Mouse (Mus musculus): ENCODE measurements at regions not wholly inside any gene's neighbourhood (a gene's known extent, or its start where the extent isn't known, plus 50 kb on each side); places are given as distances from the start of the nearest gene placed in this dataset.
A peak's percentile ranks its signal among the peaks of the same experiment; 100 is the strongest.

DNA sequence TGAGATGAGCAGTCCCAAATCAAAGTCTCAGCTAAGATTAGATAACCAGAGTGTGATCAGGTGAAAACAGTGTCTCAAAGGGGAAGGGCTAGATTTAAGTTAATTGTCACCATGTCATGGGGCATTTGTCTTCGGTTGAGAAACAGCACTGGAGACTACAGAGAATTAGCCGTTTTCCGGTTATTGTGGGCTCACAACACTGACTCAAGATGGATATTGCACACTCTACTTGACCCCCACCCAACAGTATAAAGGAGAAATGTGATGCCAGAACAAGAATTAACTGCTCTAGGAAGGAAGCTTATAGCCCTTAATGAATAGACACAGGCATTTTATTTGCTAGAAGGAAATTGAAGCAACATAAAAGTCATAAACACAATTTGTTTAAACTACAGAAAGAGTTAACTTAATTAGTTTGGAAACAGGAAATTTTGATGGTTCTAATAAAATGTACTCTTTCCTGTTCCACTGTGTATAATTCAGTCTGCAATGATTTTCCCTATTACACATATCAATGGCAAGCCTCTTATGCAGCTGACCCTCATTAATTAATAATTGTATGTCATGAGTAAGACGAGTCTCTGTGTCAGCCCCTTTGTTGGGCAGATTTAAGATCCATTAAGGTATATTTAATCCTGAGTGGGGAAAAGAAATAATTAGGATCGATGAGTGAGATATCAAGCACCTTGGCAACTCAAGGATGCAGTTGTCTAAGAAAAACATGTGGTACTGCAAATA, 277.4 kb upstream of the Tmeff2 start:
- Histone ChIP-seq H3K27me3 (ENCODE audit: insufficient read depth, low read length) (no peaks in the 10 kb centered on the region), H3K9ac (no peak overlapping the region), H3K9me3 (ENCODE audit: low read depth, low read length) (no peaks in the 10 kb centered on the region), H3K27ac (ENCODE audit: low read depth) (no peak overlapping the region), H3K36me3 (ENCODE audit: insufficient read depth) (no peaks in the 10 kb centered on the region), H3K4me2 (no peak overlapping the region), H3K4me3 (ENCODE audit: low read depth, low read length) (no peak overlapping the region), H3K4me1 (ENCODE audit: insufficient read depth) (no peaks in the 10 kb centered on the region)
- 58% methylated on average over 5 of the region's 5 CpGs for WGBS
- no peak for TF ChIP-seq CTCF (IDR thresholded peaks at IDR 0.05; ENCODE audit: low read depth)
- peak; percentile 30 for DNase-seq
- no peak for ATAC-seq (ENCODE audit: insufficient read depth)

DNA sequence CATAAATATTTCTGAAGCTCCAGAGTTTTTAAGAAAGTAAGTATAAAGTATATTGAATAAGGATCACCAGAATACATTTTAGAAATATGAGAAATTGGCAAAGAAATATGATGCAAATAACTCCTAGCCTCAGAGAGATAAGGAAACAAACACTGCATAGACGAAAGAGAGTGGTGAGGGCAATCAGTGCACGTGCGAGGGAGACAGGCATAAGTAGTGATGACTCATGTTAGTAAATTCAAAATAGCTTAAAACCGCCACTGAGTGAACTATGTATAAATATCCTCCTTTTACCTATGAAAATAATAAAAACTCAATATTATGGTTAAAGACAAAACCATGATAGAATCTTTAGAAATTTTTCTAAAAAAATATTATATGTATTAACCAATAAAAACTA, 271.4 kb upstream of the Tmeff2 start:
- no peaks in the 10 kb centered on the region for H3K27me3 ChIP-seq (ENCODE audit: insufficient read depth, low read length)
- H3K4me2 ChIP-seq = no peak overlapping the region
- no peak overlapping the region for H3K4me3 ChIP-seq (ENCODE audit: low read depth, low read length)
- no peaks in the 10 kb centered on the region for H3K9me3 ChIP-seq (ENCODE audit: low read depth, low read length)
- no peak overlapping the region for H3K9ac ChIP-seq
- 53% methylated on average over 4 of the region's 4 CpGs for WGBS
- H3K4me1 ChIP-seq (ENCODE audit: insufficient read depth) = no peaks in the 10 kb centered on the region
- H3K27ac ChIP-seq (ENCODE audit: low read depth) = no peak overlapping the region
- no peaks in the 10 kb centered on the region for H3K36me3 ChIP-seq (ENCODE audit: insufficient read depth)
- TF ChIP-seq CTCF (IDR thresholded peaks at IDR 0.05; ENCODE audit: low read depth) = no peak
- no peak for DNase-seq
- no peak for ATAC-seq (ENCODE audit: insufficient read depth)

- no peak overlapping the region for H3K27ac ChIP-seq (ENCODE audit: low read depth)
- H3K4me1 ChIP-seq (ENCODE audit: insufficient read depth) = no peaks in the 10 kb centered on the region
- H3K9ac ChIP-seq = no peak overlapping the region
- no peaks in the 10 kb centered on the region for H3K27me3 ChIP-seq (ENCODE audit: insufficient read depth, low read length)
- 74% methylated on average over 3 of the region's 3 CpGs for WGBS
- H3K9me3 ChIP-seq (ENCODE audit: low read depth, low read length) = no peaks in the 10 kb centered on the region
- TF ChIP-seq CTCF (IDR thresholded peaks at IDR 0.05; ENCODE audit: low read depth) = no peak
- no peak overlapping the region for H3K4me3 ChIP-seq (ENCODE audit: low read depth, low read length)
- no peaks in the 10 kb centered on the region for H3K36me3 ChIP-seq (ENCODE audit: insufficient read depth)
- H3K4me2 ChIP-seq = no peak overlapping the region
- no peak for ATAC-seq (ENCODE audit: insufficient read depth)
- no peak for DNase-seq
Measured at GRCm38 (mm10) chr1:50629473-50630071, 270.9 kb upstream of the Tmeff2 start.

DNA sequence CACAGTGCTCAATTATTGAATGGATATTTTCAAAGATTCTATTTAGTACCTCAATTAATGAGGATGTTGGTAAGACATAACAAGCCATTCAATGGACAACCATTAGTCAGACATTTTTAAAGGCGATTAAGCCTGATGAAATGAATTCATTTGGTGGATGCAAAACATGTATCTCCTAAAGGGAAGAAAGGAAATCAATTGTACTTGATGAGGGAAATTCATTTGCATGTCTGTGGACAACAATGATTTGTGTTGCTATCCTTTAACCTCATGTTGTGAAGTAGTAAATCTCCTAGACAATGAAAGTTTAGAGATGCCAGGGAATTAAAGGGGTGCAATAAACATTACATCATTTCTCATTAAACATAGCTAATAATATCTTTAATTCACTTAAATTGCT, 262.5 kb upstream of the Tmeff2 start:
- no peaks in the 10 kb centered on the region for H3K36me3 ChIP-seq (ENCODE audit: insufficient read depth)

DNA sequence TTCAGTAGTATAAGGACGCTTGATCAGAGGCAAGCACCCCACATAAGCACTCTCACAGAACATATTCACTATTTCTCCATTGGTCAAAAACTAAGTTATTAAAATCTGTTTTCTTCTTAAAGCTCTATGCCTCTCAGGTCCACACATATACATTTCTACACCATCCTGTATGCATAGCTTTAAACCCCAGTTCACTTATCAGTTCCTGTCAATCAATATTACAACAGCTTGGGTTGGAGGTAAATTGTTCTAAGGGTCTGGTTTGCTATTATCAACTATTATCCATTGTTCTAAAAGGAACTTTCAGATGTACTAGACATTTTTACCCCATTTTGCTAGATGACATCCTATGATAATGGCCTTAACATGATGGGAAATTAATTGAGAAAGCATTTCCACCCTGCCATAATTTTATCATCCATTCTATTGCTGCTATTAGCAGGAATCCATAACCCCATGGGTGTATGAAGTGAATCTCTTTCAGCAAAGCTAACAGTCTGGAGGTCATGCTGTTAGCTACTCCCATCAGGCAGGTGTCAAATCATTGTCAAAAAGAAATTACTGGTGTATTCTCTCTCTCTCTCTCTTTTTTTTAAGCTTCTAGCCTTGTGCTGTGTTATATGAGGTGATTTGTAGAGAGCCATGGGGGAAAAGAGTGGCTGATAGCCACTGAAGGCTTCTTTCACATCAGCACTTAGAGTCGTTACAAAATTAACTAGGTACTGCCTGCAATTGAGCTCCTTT, 253.3 kb upstream of the Tmeff2 start:
- DNase-seq (no peak), ATAC-seq (ENCODE audit: insufficient read depth) (no peak)
- H3K27me3 ChIP-seq (ENCODE audit: insufficient read depth, low read length) = no peaks in the 10 kb centered on the region
- no peak overlapping the region for H3K9ac ChIP-seq
- no peak overlapping the region for H3K4me3 ChIP-seq (ENCODE audit: low read depth, low read length)
- no peak overlapping the region for H3K4me2 ChIP-seq
- H3K27ac ChIP-seq (ENCODE audit: low read depth) = no peak overlapping the region
- WGBS = 81% methylated on average over 2 of the region's 2 CpGs
- H3K4me1 ChIP-seq (ENCODE audit: insufficient read depth) = no peaks in the 10 kb centered on the region
- H3K36me3 ChIP-seq (ENCODE audit: insufficient read depth) = no peaks in the 10 kb centered on the region
- H3K9me3 ChIP-seq (ENCODE audit: low read depth, low read length) = no peaks in the 10 kb centered on the region
- TF ChIP-seq CTCF (IDR thresholded peaks at IDR 0.05; ENCODE audit: low read depth) = no peak

More for the DNA sequence above, 262.5 kb upstream of the Tmeff2 start:
- H3K9me3 ChIP-seq (ENCODE audit: low read depth, low read length) = no peaks in the 10 kb centered on the region
- 90% methylated on average over 1 of the region's 1 CpGs for WGBS
- DNase-seq (no peak), ATAC-seq (ENCODE audit: insufficient read depth) (no peak)
- H3K4me3 ChIP-seq (ENCODE audit: low read depth, low read length) = no peak overlapping the region
- no peaks in the 10 kb centered on the region for H3K27me3 ChIP-seq (ENCODE audit: insufficient read depth, low read length)
- H3K4me1 ChIP-seq (ENCODE audit: insufficient read depth) = no peaks in the 10 kb centered on the region
- no peak for TF ChIP-seq CTCF (IDR thresholded peaks at IDR 0.05; ENCODE audit: low read depth)
- H3K27ac ChIP-seq (ENCODE audit: low read depth) = no peak overlapping the region
- no peak overlapping the region for H3K4me2 ChIP-seq
- H3K9ac ChIP-seq = no peak overlapping the region

- Histone ChIP-seq H3K4me2 (no peak overlapping the region), H3K9me3 (ENCODE audit: low read depth, low read length) (no peaks in the 10 kb centered on the region), H3K4me1 (ENCODE audit: insufficient read depth) (no peaks in the 10 kb centered on the region), H3K27me3 (ENCODE audit: insufficient read depth, low read length) (no peaks in the 10 kb centered on the region), H3K36me3 (ENCODE audit: insufficient read depth) (no peaks in the 10 kb centered on the region), H3K27ac (ENCODE audit: low read depth) (no peak overlapping the region), H3K4me3 (ENCODE audit: low read depth, low read length) (no peak overlapping the region), H3K9ac (no peak overlapping the region)
- TF ChIP-seq CTCF (IDR thresholded peaks at IDR 0.05; ENCODE audit: low read depth) = no peak
- 63% methylated on average over 3 of the region's 3 CpGs for WGBS
- ATAC-seq (ENCODE audit: insufficient read depth) (no peak), DNase-seq (no peak)
Measured at GRCm38 (mm10) chr1:50651974-50652665, 248.3 kb upstream of the Tmeff2 start.

GRCm38 (mm10) chr1:50665139-50665538, 235.3 kb upstream of the Tmeff2 start:
- no peak overlapping the region for H3K4me2 ChIP-seq
- no peaks in the 10 kb centered on the region for H3K9me3 ChIP-seq (ENCODE audit: low read depth, low read length)
- 87% methylated on average over 3 of the region's 3 CpGs for WGBS
- no peaks in the 10 kb centered on the region for H3K4me1 ChIP-seq (ENCODE audit: insufficient read depth)
- H3K4me3 ChIP-seq (ENCODE audit: low read depth, low read length) = no peak overlapping the region
- H3K36me3 ChIP-seq (ENCODE audit: insufficient read depth) = no peaks in the 10 kb centered on the region
- H3K27me3 ChIP-seq (ENCODE audit: insufficient read depth, low read length) = no peaks in the 10 kb centered on the region
- no peak for ATAC-seq (ENCODE audit: insufficient read depth)
- H3K27ac ChIP-seq (ENCODE audit: low read depth) = no peak overlapping the region
- no peak for TF ChIP-seq CTCF (IDR thresholded peaks at IDR 0.05; ENCODE audit: low read depth)
- DNase-seq = no peak
- H3K9ac ChIP-seq = no peak overlapping the region

Measured in lung, embryonic 14.5 days (tissue).